Comparison of ENCODE assay signal across 8 mouse cellular contexts in the genomic region with DNA sequence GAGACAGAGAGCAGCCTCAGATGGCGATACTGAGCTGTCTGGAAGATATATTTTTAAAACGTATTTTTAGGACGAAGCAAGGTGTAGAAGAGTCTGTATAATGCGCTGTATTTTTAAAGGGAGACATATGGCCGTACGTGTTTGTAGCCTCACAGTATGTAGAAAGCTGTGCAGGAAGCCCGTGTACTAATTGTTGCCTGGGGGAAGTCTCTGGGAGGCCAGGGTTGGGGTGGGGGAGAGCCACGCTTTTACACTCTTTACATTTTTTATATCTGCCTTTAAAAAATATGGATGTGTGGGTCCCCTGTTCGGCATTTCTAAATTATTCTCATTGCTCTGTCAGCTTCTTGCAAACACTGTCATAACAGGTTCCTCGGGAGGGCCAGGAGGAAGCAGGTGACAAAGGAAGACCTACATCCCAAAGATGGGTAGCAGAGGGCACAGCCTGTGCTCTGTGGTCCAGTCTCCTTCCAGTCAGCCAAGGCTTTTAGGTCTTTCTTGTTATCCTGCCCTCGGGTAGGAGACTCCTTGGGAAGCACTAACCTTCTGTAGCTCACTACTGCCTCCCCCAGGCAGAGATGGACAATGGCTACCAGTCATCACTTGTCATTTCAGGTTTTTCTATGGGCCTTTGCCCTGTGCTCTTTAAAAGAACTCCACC.
A peak's percentile ranks its signal among the peaks of the same experiment; 100 is the strongest.
DNase-seq lines count a peak whose midpoint lies in the region; ATAC-seq and TF ChIP-seq lines count a peak whose summit lies in the region.

No protein-coding gene starts in this region.

- intact Hi-C loops in gastrocnemius, postnatal 36 days (cut with DNase I) = loop anchor here (10.0 kb wide), 1 partner anchor 1242 kb away; a partner anchor contains a TSS

- peaks cover 13% of the 10 kb centered on the region for H3K4me1 ChIP-seq in hindbrain, embryonic 10.5 days (replicated peaks)
- 0 out of 2 replicates have a peak, but pooled peaks cover 2% of the 10 kb centered on the region for H3K4me1 ChIP-seq in hindbrain, embryonic 13.5 days (replicated peaks)
- H3K4me1 ChIP-seq in ES-Bruce4 (ENCODE audit: control insufficient read depth, insufficient read depth, low read length) = no peaks in the 10 kb centered on the region
- H3K4me1 ChIP-seq in hindbrain, embryonic 14.5 days (replicated peaks; ENCODE audit: control insufficient read depth, insufficient read depth, low read length) = no peaks in the 10 kb centered on the region
- no peaks in the 10 kb centered on the region for H3K4me1 ChIP-seq in midbrain, embryonic 11.5 days (ENCODE audit: control insufficient read depth, insufficient read depth, low read length)

- peaks cover 8% of the 10 kb centered on the region for H3K27me3 ChIP-seq in hindbrain, embryonic 10.5 days (ENCODE audit: insufficient read depth, poor library complexity, severe bottlenecking)
- 0 out of 2 replicates have a peak, but pooled peaks cover 10% of the 10 kb centered on the region for H3K27me3 ChIP-seq in hindbrain, embryonic 13.5 days
- 0 out of 2 replicates have a peak, but pooled peaks cover 2% of the 10 kb centered on the region for H3K27me3 ChIP-seq in ES-Bruce4 (ENCODE audit: control insufficient read depth, insufficient read depth, low read length, poor library complexity, severe bottlenecking)
- H3K27me3 ChIP-seq in hindbrain, embryonic 14.5 days (ENCODE audit: control insufficient read depth, insufficient read depth, low read length) = no peaks in the 10 kb centered on the region
- H3K27me3 ChIP-seq in midbrain, embryonic 11.5 days (ENCODE audit: control insufficient read depth, insufficient read depth, low read length) = no peaks in the 10 kb centered on the region

- H3K4me2 ChIP-seq in hindbrain, embryonic 13.5 days = no peak overlapping the region
- H3K4me2 ChIP-seq in hindbrain, embryonic 14.5 days (replicated peaks) = no peak overlapping the region
- H3K4me2 ChIP-seq in midbrain, embryonic 11.5 days = no peak overlapping the region

- DNase-seq in hindbrain, embryonic 10.5 days (ENCODE audit: low spot score) = peak; percentile 65
- DNase-seq in adrenal gland, postnatal 14 days = peak; percentile 74
- DNase-seq in hindbrain, embryonic 14.5 days (ENCODE audit: low spot score) = peak; percentile 74
- peak; percentile 90 for DNase-seq in midbrain, embryonic 11.5 days (ENCODE audit: low spot score, missing footprints)
- no peak for DNase-seq in B cell, adult 2 months
- no peak for DNase-seq in gastrocnemius, postnatal 36 days

- TF ChIP-seq EP300 in ES-Bruce4 (IDR thresholded peaks at IDR 0.05; ENCODE audit: insufficient read depth, low read depth, low read length) = no peak

- H3K27ac ChIP-seq in hindbrain, embryonic 10.5 days = no peak overlapping the region
- H3K27ac ChIP-seq in hindbrain, embryonic 13.5 days = no peak overlapping the region
- H3K27ac ChIP-seq in ES-Bruce4 (ENCODE audit: insufficient read depth, low read length) = no peak overlapping the region
- H3K27ac ChIP-seq in hindbrain, embryonic 14.5 days = no peak overlapping the region
- H3K27ac ChIP-seq in midbrain, embryonic 11.5 days (ENCODE audit: low read depth, low read length) = no peak overlapping the region

- TF ChIP-seq POLR2A in ES-Bruce4 (IDR thresholded peaks at IDR 0.05; ENCODE audit: insufficient read depth, low read length) = no peak

- peak; percentile 41 for TF ChIP-seq CTCF in ES-Bruce4 (IDR thresholded peaks at IDR 0.05; ENCODE audit: low read depth, low read length)

- no peak for ATAC-seq in hindbrain, embryonic 13.5 days (ENCODE audit: low FRiP score)
- ATAC-seq in hindbrain, embryonic 14.5 days (ENCODE audit: low FRiP score) = no peak
- 0 out of 2 replicates have a peak, but pooled peaks have one; percentile 12 for ATAC-seq in midbrain, embryonic 11.5 days (ENCODE audit: low FRiP score)

- peaks cover 14% of the 10 kb centered on the region; the same call in 1 of the 2 replicates for H3K9me3 ChIP-seq in hindbrain, embryonic 10.5 days
- H3K9me3 ChIP-seq in hindbrain, embryonic 13.5 days = no peaks in the 10 kb centered on the region; the same call in 1 of the 2 replicates
- peaks cover 20% of the 10 kb centered on the region for H3K9me3 ChIP-seq in ES-Bruce4 (replicated peaks; ENCODE audit: control insufficient read depth, insufficient read depth, low read length, poor library complexity, severe bottlenecking)
- H3K9me3 ChIP-seq in hindbrain, embryonic 14.5 days (ENCODE audit: control insufficient read depth, low read length) = 0 out of 2 replicates have a peak, but pooled peaks cover 5% of the 10 kb centered on the region
- peaks cover 3% of the 10 kb centered on the region; the same call in 1 of the 2 replicates for H3K9me3 ChIP-seq in midbrain, embryonic 11.5 days (ENCODE audit: control insufficient read depth, low read length)

- H3K9ac ChIP-seq in hindbrain, embryonic 13.5 days = no peak overlapping the region
- H3K9ac ChIP-seq in ES-Bruce4 (ENCODE audit: low read depth, poor library complexity, severe bottlenecking) = no peak overlapping the region
- H3K9ac ChIP-seq in hindbrain, embryonic 14.5 days = no peak overlapping the region
- no peak overlapping the region for H3K9ac ChIP-seq in midbrain, embryonic 11.5 days (ENCODE audit: low read length)

- no peaks in the 10 kb centered on the region for H3K36me3 ChIP-seq in hindbrain, embryonic 10.5 days
- H3K36me3 ChIP-seq in hindbrain, embryonic 13.5 days = no peaks in the 10 kb centered on the region
- no peaks in the 10 kb centered on the region for H3K36me3 ChIP-seq in ES-Bruce4 (ENCODE audit: control insufficient read depth, insufficient read depth, low read length, poor library complexity, severe bottlenecking)
- no peaks in the 10 kb centered on the region for H3K36me3 ChIP-seq in hindbrain, embryonic 14.5 days (replicated peaks; ENCODE audit: control insufficient read depth, insufficient read depth)
- H3K36me3 ChIP-seq in midbrain, embryonic 11.5 days (ENCODE audit: control insufficient read depth, insufficient read depth, low read length) = no peaks in the 10 kb centered on the region

- H3K4me3 ChIP-seq in hindbrain, embryonic 10.5 days = no peak overlapping the region
- no peak overlapping the region for H3K4me3 ChIP-seq in hindbrain, embryonic 13.5 days
- no peak overlapping the region for H3K4me3 ChIP-seq in ES-Bruce4 (ENCODE audit: low read depth, low read length)
- no peak overlapping the region for H3K4me3 ChIP-seq in hindbrain, embryonic 14.5 days (replicated peaks; ENCODE audit: low read length)
- no peak overlapping the region for H3K4me3 ChIP-seq in midbrain, embryonic 11.5 days (ENCODE audit: low read depth, low read length)

- 78% methylated on average over 11 of the region's 11 CpGs for WGBS in hindbrain, embryonic 10.5 days
- 69% methylated on average over 11 of the region's 11 CpGs for WGBS in hindbrain, embryonic 13.5 days
- WGBS in hindbrain, embryonic 14.5 days = 63% methylated on average over 11 of the region's 11 CpGs
- 79% methylated on average over 11 of the region's 11 CpGs for WGBS in midbrain, embryonic 11.5 days

Comparison
In these comparisons a context has a peak if more than half of its experiments do, and no peak if none do; other contexts are left out.
1. DNase-seq: peak in hindbrain, embryonic 10.5 days (single experiment), adrenal gland, postnatal 14 days (single experiment), hindbrain, embryonic 14.5 days (single experiment) and midbrain, embryonic 11.5 days (single experiment); none in B cell, adult 2 months (0 of 2) and gastrocnemius, postnatal 36 days (0 of 2).